Mouse (Mus musculus): ENCODE data around the gene Gdf11. TPM values are rescaled to one million over a fixed set of nuclear protein-coding genes. Genes with fewer than 3 reads are reported as not detected.

The Gdf11 gene
- polyA plus RNA-seq, 1 experiment from 2014 or later, result 11.5 TPM

DNA sequence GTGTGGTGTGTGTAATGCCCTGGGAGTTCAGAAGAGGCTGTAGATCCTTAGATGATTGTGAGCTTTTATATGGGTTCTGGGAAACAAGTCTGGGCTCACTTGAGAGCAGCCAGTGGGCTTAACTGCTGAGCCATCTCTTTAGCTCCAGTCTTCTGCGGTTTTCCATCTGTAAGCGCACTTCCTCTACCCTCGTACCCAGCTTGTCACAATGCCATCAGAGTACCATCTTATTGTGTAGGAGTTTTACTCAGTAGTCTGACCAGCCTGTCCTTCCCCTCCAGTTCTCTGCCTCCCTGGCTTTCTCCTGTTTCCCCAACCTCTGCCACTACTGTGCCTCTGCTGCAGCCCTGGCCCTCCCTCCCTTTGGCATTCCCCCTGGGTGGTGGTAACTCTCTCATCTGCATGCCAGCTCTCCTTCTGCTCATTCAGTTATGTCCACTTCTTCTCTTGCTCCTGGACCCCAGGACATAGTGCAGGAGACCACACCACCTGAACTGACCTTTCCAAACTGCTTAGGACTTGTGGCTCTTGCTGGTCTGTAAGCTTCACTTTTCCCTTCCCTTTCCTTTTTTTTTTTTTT, 11.0 kb upstream of the Gdf11 start:
- Histone ChIP-seq H3K4me1 (no peaks in the 10 kb centered on the region), H3K36me3 (no peaks in the 10 kb centered on the region), H3K27ac (no peak overlapping the region), H3K27me3 (peaks cover 3% of the 10 kb centered on the region), H3K4me2 (replicated peaks) (no peak overlapping the region), H3K4me3 (no peak overlapping the region), H3K9me3 (replicated peaks) (no peaks in the 10 kb centered on the region), H3K9ac (no peak overlapping the region)
- ATAC-seq (ENCODE audit: low FRiP score), result no peak
- 82% methylated on average over 3 of the region's 3 CpGs for WGBS

GRCm38 (mm10) chr10:128901409-128901808, 9.9 kb upstream of the Gdf11 start:
- Histone ChIP-seq H3K27me3 (peaks cover 12% of the 10 kb centered on the region), H3K4me1 (peaks cover 4% of the 10 kb centered on the region; the same call in 1 of the 2 replicates), H3K4me2 (replicated peaks) (no peak overlapping the region), H3K36me3 (no peaks in the 10 kb centered on the region), H3K9ac (no peak overlapping the region), H3K9me3 (replicated peaks) (no peaks in the 10 kb centered on the region), H3K4me3 (no peak overlapping the region), H3K27ac (no peak overlapping the region)
- no peak for ATAC-seq (ENCODE audit: low FRiP score)
- 71% methylated on average over 1 of the region's 1 CpGs for WGBS

DNA sequence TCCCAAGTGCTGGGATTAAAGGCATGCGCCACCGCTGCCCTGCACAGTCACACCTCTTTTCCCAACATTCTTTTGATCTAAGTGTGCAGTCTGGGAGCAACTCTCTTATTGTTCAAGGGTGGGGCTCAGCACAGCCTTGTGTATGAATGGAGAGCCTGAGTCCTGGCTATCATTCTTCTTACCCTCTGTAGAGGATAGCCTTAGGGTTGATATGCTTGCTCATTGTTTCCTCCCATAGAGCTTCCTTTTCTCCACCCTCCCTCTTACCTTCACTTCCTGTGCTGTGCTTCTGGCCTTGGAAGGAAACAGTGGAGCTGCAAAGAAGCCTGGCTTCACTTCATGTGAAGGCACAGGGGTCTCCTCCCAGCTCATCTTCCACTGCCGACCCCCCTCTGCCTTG, 9.2 kb upstream of the Gdf11 start, which contains the start of gene Cd63:
TSS of gene Cd63 (plus strand) at position 292 of the 400 bp plus-strand sequence.
- Histone ChIP-seq H3K9me3 (replicated peaks) (no peaks in the 10 kb centered on the region), H3K9ac (no peak within 1 kb of the TSS), H3K4me1 (peaks cover 10% of the 10 kb centered on the region), H3K4me2 (replicated peaks) (no peak within 1 kb of the TSS), H3K36me3 (no peaks in the 10 kb centered on the region), H3K27ac (no peak within 1 kb of the TSS), H3K4me3 (no peak within 1 kb of the TSS), H3K27me3 (peaks cover 19% of the 10 kb centered on the region)
- WGBS, result 82% methylated on average over 3 of the region's 3 CpGs
- no peak for ATAC-seq (ENCODE audit: low FRiP score)

DNA sequence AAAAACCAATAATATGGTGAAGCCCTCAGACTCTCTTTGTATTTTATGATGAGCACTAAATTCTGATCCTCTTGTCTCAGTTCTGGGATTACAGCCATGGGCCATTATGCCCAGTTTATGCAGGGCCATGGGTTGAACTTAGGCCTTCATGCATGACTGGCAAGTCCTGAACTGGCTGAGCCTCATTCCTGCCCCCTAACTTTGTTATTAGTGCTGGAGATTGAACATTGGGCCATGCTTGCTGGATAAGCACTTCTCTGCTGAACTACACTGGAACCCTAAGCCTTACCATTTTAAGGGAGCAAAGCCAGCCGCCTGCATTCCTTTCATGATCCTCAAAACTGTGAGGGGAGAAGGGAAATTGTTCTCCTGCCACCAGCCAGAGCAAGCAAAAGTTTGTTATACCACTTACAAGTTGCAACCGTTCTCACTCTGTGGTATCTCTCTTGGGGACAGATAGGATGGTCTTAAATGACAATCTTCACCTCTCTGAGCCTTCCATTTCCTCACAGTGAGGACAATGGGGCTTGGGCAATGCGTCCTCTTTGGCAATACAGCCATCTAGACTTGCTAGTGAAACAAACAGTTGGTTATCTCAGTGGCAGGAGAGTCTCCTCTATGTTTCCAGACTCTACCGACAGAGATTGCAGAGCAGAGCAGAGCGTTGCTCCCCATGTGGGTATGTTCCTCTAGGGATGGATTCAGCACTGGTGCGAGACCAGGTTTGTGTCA, 8.4 kb upstream of the Gdf11 start:
- H3K9ac ChIP-seq, result no peak overlapping the region

DNA sequence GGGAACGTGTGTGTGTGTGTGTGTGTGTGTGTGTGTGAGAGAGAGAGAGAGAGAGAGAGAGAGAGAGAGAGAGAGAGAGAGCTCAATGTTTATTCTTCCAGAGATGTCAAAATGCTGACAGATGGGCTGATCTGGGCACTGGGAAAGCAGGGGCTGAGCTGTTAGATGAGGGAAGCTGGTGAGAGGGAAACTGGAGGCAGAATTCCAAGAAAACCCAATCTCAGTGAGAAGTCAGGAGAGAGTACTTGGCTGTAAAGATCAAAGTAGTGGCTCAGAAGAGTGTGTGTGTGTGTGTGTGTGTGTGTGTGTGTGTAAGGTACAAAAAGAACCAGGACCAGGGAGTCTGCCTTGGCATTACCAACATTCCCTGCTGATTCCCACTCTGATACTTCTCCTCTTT, 6.0 kb upstream of the Gdf11 start:
- H3K4me3 ChIP-seq, result no peak overlapping the region
- H3K4me2 ChIP-seq (replicated peaks), result no peak overlapping the region
- no peak overlapping the region for H3K27ac ChIP-seq
- 13% methylated on average over 1 of the region's 1 CpGs for WGBS
- no peaks in the 10 kb centered on the region for H3K9me3 ChIP-seq (replicated peaks)
- ATAC-seq (ENCODE audit: low FRiP score), result no peak
- no peaks in the 10 kb centered on the region for H3K36me3 ChIP-seq
- H3K27me3 ChIP-seq, result peaks cover 24% of the 10 kb centered on the region
- no peak overlapping the region for H3K9ac ChIP-seq
- H3K4me1 ChIP-seq, result peaks cover 17% of the 10 kb centered on the region

More for the DNA sequence above, 8.4 kb upstream of the Gdf11 start:
- Histone ChIP-seq H3K4me1 (peaks cover 11% of the 10 kb centered on the region), H3K27ac (no peak overlapping the region), H3K4me2 (replicated peaks) (no peak overlapping the region), H3K27me3 (peaks cover 21% of the 10 kb centered on the region), H3K9me3 (replicated peaks) (no peaks in the 10 kb centered on the region), H3K36me3 (no peaks in the 10 kb centered on the region), H3K4me3 (no peak overlapping the region)
- ATAC-seq (ENCODE audit: low FRiP score), result no peak
- 85% methylated on average over 6 of the region's 6 CpGs for WGBS

DNA sequence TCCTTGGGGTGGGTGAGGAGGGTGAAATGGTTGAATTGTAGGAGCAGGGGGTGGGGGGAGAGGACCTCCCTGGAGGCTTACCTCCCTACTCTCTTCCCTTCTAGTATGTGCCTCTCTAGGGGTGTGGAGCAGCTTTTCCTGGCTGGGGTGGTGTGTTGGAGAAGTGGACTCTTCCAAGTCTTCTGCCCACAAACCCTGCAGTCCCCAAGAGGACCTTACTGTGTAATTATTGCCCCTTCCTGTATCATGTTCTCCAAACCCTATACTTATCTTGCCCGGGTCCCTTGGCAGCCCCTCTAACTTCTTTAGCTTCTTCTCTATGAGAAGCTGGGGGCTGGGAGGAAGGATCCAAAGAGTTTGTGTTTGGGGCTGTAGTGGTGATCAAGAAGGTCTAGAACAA, 5.3 kb upstream of the Gdf11 start:
- ATAC-seq (ENCODE audit: low FRiP score), result no peak
- H3K4me1 ChIP-seq, result peaks cover 20% of the 10 kb centered on the region
- H3K9me3 ChIP-seq (replicated peaks), result no peaks in the 10 kb centered on the region
- H3K27ac ChIP-seq, result no peak overlapping the region
- no peak overlapping the region for H3K9ac ChIP-seq
- H3K4me2 ChIP-seq (replicated peaks), result no peak overlapping the region
- H3K27me3 ChIP-seq, result peaks cover 24% of the 10 kb centered on the region
- no peaks in the 10 kb centered on the region for H3K36me3 ChIP-seq
- 75% methylated on average over 1 of the region's 1 CpGs for WGBS
- no peak overlapping the region for H3K4me3 ChIP-seq

- Histone ChIP-seq H3K9ac (peak overlapping the region; percentile 27; the same call in 1 of the 2 replicates), H3K27ac (no peak overlapping the region), H3K27me3 (peaks cover 24% of the 10 kb centered on the region), H3K4me2 (replicated peaks) (peak overlapping the region; percentile 26), H3K36me3 (no peaks in the 10 kb centered on the region), H3K4me1 (peaks cover 20% of the 10 kb centered on the region), H3K9me3 (replicated peaks) (no peaks in the 10 kb centered on the region), H3K4me3 (no peak overlapping the region)
- ATAC-seq (ENCODE audit: low FRiP score), result no peak
- WGBS, result 1% methylated on average over 17 of the region's 17 CpGs
Measured at GRCm38 (mm10) chr10:128895952-128896693, 4.6 kb upstream of the Gdf11 start.

- H3K27ac ChIP-seq, result no peak overlapping the region
- H3K9ac ChIP-seq, result no peak overlapping the region
- ATAC-seq (ENCODE audit: low FRiP score), result no peak
- peak overlapping the region; percentile 26 for H3K4me2 ChIP-seq (replicated peaks)
- H3K36me3 ChIP-seq, result no peaks in the 10 kb centered on the region
- under 1% methylated on average over 9 of the region's 9 CpGs for WGBS
- peaks cover 25% of the 10 kb centered on the region for H3K4me1 ChIP-seq
- H3K4me3 ChIP-seq, result no peak overlapping the region
- H3K9me3 ChIP-seq (replicated peaks), result no peaks in the 10 kb centered on the region
- peaks cover 24% of the 10 kb centered on the region for H3K27me3 ChIP-seq
Measured at GRCm38 (mm10) chr10:128895437-128895836, 3.9 kb upstream of the Gdf11 start.

DNA sequence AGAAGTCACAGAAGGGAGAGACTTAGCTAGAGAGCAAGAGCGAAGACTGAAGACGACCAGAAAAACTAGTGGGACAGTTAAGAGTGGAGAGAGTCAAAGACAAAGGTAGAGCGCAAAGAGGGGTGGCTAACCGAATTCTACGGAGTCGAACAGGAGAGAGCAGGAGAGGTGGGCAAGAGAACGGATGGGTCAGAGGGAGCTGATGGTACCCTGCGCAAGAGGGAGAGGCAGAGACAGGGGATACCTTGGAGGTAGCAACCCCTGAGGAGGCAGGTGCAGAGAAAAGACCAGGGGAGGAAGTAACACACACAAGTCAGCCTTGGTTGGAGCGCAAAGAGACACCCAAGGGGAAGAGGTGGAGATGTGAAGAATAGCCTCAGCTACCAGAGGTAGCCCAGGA, 728 bp upstream of the Gdf11 start:
- Histone ChIP-seq H3K4me2 (replicated peaks) (peak overlapping the region; percentile 85), H3K9ac (peak overlapping the region; percentile 82), H3K4me3 (peak overlapping the region; percentile 75), H3K27ac (peak overlapping the region; percentile 91), H3K9me3 (replicated peaks) (no peaks in the 10 kb centered on the region), H3K36me3 (peaks cover 9% of the 10 kb centered on the region; the same call in 1 of the 2 replicates), H3K4me1 (peaks cover 48% of the 10 kb centered on the region), H3K27me3 (peaks cover 19% of the 10 kb centered on the region)
- 2% methylated on average over 9 of the region's 9 CpGs for WGBS
- peak; percentile 11 for ATAC-seq (ENCODE audit: low FRiP score)

GRCm38 (mm10) chr10:128890383-128891295, 879 bp downstream of the Gdf11 start:
- no peak for ATAC-seq (ENCODE audit: low FRiP score)
- WGBS, result under 1% methylated on average over 39 of the region's 40 CpGs
- H3K4me1 ChIP-seq, result peaks cover 46% of the 10 kb centered on the region

DNA sequence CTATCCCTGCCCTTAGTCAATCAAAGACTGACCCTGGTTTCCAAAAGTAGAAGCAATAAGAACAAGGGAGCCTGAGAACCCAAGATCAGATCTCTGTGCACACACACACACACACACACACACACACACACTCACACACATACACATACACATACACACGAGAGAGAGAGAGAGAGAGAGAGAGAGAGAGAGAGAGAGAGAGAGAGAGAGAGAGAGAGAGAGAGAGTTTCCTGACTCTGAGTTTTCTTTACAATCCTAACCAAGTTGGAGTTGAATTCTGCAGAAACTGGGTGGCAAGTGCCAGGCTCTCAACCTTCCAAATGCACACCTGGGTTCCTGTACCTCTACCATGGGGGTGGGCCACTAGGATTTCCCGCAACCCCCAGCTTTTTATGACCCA, 1.7 kb downstream of the Gdf11 start:
- no peaks in the 10 kb centered on the region for H3K9me3 ChIP-seq (replicated peaks)
- ATAC-seq (ENCODE audit: low FRiP score), result no peak
- peak overlapping the region; percentile 82 for H3K9ac ChIP-seq
- H3K4me2 ChIP-seq (replicated peaks), result peak overlapping the region; percentile 85
- WGBS, result 0% methylated on average over 1 of the region's 2 CpGs
- peaks cover 33% of the 10 kb centered on the region for H3K36me3 ChIP-seq
- H3K27me3 ChIP-seq, result peaks cover 3% of the 10 kb centered on the region; the same call in 1 of the 2 replicates
- peak overlapping the region; percentile 91 for H3K27ac ChIP-seq
- peak overlapping the region; percentile 75 for H3K4me3 ChIP-seq
- H3K4me1 ChIP-seq, result peaks cover 45% of the 10 kb centered on the region

More at GRCm38 (mm10) chr10:128890383-128891295, 879 bp downstream of the Gdf11 start:
- Histone ChIP-seq H3K4me2 (replicated peaks) (peak overlapping the region; percentile 85), H3K27ac (peak overlapping the region; percentile 91), H3K27me3 (peaks cover 4% of the 10 kb centered on the region), H3K4me3 (peak overlapping the region; percentile 75), H3K36me3 (peaks cover 25% of the 10 kb centered on the region), H3K9ac (peak overlapping the region; percentile 82), H3K9me3 (replicated peaks) (no peaks in the 10 kb centered on the region)

Measured in hindbrain, embryonic 12.5 days (tissue).